Mouse (Mus musculus) CH12F3 (cell line): ENCODE results near the gene Pgpep1l.

ENCODE experiments used
- in situ Hi-C: fragments of 300-500 bp; cut with MboI; formaldehyde crosslinking; loops from 2 replicates; pipeline ENCODE4 v1.14.3; 2020; ENCODE audit warnings: low sequenced_read_pairs

Gene Pgpep1l

GRCm38 (mm10) chr7:68263346-68264027 lies 546 bp downstream of the Pgpep1l start:
- in situ Hi-C loops = no loop called here

GRCm38 (mm10) chr7:68262612-68263200 lies 1.3 kb downstream of the Pgpep1l start:
- in situ Hi-C loops = no loop called here

GRCm38 (mm10) chr7:68259523-68260081 lies 4.4 kb downstream of the Pgpep1l start:
- in situ Hi-C loops = no loop called here

- in situ Hi-C loops = no loop called here
Measured at GRCm38 (mm10) chr7:68258326-68259150, 5.5 kb downstream of the Pgpep1l start.

- in situ Hi-C loops = no loop called here
Measured at GRCm38 (mm10) chr7:68257767-68258166, 6.3 kb downstream of the Pgpep1l start.

- in situ Hi-C loops = no loop called here
Measured at GRCm38 (mm10) chr7:68250902-68251301, 13.1 kb downstream of the Pgpep1l start.

GRCm38 (mm10) chr7:68250411-68250810 lies 13.6 kb downstream of the Pgpep1l start:
- in situ Hi-C loops = no loop called here

GRCm38 (mm10) chr7:68246249-68246648 lies 17.8 kb downstream of the Pgpep1l start:
- in situ Hi-C loops = no loop called here

- in situ Hi-C loops = no loop called here
Measured at GRCm38 (mm10) chr7:68245681-68246080, 18.4 kb downstream of the Pgpep1l start.

- in situ Hi-C loops = no loop called here
Measured at GRCm38 (mm10) chr7:68241205-68241604, 22.8 kb downstream of the Pgpep1l start.

- in situ Hi-C loops = no loop called here
Measured at GRCm38 (mm10) chr7:68239220-68239827, 24.7 kb downstream of the Pgpep1l start.

GRCm38 (mm10) chr7:68236817-68237216 lies 27.2 kb downstream of the Pgpep1l start:
- in situ Hi-C loops = no loop called here

- in situ Hi-C loops = no loop called here
Measured at GRCm38 (mm10) chr7:68233619-68234223, 30.3 kb downstream of the Pgpep1l start.

GRCm38 (mm10) chr7:68232521-68232920 lies 31.5 kb downstream of the Pgpep1l start:
- in situ Hi-C loops = no loop called here

GRCm38 (mm10) chr7:68230831-68231230 lies 33.2 kb downstream of the Pgpep1l start:
- in situ Hi-C loops = no loop called here

GRCm38 (mm10) chr7:68228491-68228890 lies 35.5 kb downstream of the Pgpep1l start:
- in situ Hi-C loops = no loop called here

- in situ Hi-C loops = no loop called here
Measured at GRCm38 (mm10) chr7:68227621-68228020, 36.4 kb downstream of the Pgpep1l start.

GRCm38 (mm10) chr7:68227021-68227420 lies 37.0 kb downstream of the Pgpep1l start:
- in situ Hi-C loops = no loop called here

- in situ Hi-C loops = no loop called here
Measured at GRCm38 (mm10) chr7:68225427-68226054, 38.5 kb downstream of the Pgpep1l start.

- in situ Hi-C loops = no loop called here
Measured at GRCm38 (mm10) chr7:68224006-68224405, 40.0 kb downstream of the Pgpep1l start.
